Mouse (Mus musculus): ENCODE measurements at regions not wholly inside any gene's neighbourhood (a gene's known extent, or its start where the extent isn't known, plus 50 kb on each side); places are given as distances from the start of the nearest gene placed in this dataset.

DNA sequence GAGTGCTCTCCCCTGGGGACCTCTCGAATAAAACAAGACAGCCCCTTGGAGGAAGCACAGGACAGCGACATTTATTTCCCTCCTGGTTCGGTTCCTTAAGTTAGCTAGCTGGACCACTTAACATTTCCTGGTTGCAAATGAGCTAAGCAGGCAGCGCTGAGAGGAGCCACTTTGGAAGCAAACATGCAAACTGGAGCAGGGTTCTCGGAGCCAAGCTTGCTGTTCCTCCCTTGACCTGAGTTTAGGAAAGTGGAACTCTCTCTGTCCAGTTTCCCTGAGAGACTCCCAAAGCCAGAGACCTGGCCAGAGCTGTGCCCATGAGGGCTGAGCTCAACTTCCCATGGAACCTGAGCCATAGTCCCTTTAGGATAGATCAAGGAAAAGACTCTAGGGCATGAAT is 219.4 kb upstream of the Mgmt start:
- ATAC-seq = no peak
- no peaks in the 10 kb centered on the region for H3K36me3 ChIP-seq

DNA sequence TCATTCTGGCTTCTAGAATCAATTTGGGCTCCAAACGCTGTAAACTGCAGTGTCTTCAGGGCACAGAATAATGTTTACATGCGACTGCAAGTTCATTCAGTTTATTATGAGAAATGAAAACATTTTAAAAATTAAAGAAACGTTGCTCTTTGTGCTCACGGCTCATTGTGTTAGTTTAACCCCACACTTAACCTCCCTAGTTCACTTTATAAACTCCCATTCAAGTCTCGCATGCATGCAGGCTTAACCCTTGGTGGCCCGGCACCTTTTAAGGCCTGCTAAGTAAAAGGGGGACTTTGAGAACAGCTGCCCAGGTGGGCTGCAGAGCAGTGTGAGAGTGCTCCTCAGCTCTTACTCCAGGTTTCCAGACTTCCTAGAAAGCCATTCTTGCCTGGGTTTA is 218.3 kb upstream of the Mgmt start:
- H3K27me3 ChIP-seq (replicated peaks) = no peaks in the 10 kb centered on the region
- 55% methylated on average over 6 of the region's 6 CpGs for WGBS (ENCODE audit: insufficient replicate concordance)

More for the DNA sequence above, 219.4 kb upstream of the Mgmt start:
- Histone ChIP-seq H3K4me3 (no peak overlapping the region), H3K4me1 (no peaks in the 10 kb centered on the region), H3K9me3 (replicated peaks) (no peaks in the 10 kb centered on the region), H3K27ac (no peak overlapping the region), H3K9ac (no peak overlapping the region), H3K27me3 (replicated peaks) (no peaks in the 10 kb centered on the region), H3K4me2 (no peak overlapping the region)
- WGBS (ENCODE audit: insufficient replicate concordance) = 34% methylated on average over 5 of the region's 5 CpGs

DNA sequence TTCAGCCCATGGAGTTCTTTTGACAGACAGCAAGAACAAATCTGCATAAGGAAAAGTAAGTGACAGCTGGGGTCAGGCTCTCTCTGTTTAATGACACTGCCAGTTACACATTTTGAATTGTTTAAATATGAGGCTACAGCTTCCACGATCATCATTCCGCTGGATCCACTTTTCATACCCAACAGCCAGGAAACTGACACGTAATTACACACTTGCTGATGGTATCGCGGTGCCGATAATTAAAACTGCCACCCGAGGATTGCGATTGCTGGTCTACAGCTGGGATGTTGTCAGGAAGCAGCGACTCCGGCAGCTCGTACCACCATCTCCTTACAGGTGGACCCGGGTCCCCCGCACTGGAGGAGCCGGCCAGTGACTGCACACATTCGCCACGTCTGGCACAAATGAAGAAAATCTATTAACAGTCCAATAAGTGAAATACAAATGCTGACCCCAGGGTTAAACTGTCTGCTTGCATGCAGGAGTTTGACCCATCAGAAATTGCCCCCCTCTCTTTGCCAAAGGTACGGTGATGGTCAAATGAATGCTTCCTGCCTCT is 217.3 kb upstream of the Mgmt start:
- H3K4me1 ChIP-seq = no peaks in the 10 kb centered on the region
- H3K9ac ChIP-seq = no peak overlapping the region
- no peak overlapping the region for H3K27ac ChIP-seq
- no peaks in the 10 kb centered on the region for H3K9me3 ChIP-seq (replicated peaks)
- WGBS (ENCODE audit: insufficient replicate concordance) = 83% methylated on average over 17 of the region's 17 CpGs
- ATAC-seq = no peak
- H3K4me2 ChIP-seq = no peak overlapping the region
- no peak overlapping the region for H3K4me3 ChIP-seq
- no peaks in the 10 kb centered on the region for H3K27me3 ChIP-seq (replicated peaks)
- H3K36me3 ChIP-seq = no peaks in the 10 kb centered on the region

More for the DNA sequence above, 218.3 kb upstream of the Mgmt start:
- Histone ChIP-seq H3K4me2 (no peak overlapping the region), H3K27ac (no peak overlapping the region), H3K9ac (no peak overlapping the region), H3K4me3 (no peak overlapping the region), H3K9me3 (replicated peaks) (no peaks in the 10 kb centered on the region), H3K4me1 (no peaks in the 10 kb centered on the region), H3K36me3 (no peaks in the 10 kb centered on the region)
- no peak for ATAC-seq

DNA sequence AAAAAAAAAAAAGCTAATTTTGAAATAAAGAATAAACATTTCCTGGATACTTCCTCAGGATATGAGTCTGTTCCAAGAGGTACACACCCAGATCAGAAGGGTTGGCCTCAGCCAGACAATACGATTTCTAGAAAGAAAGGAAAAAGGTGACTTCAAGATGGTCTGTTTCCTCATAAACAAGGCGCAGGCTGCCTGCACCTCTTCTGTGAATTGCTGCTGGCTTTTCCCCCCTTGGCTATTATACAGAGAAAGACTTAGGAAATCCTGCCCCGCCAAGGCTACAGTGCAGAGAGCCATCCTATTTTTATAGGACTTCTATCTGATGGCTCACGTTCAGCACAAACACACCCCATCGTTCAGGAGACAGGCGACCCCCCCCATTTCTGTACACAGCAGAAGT is 204.8 kb upstream of the Mgmt start:
- peaks cover 11% of the 10 kb centered on the region; the same call in 1 of the 2 replicates for H3K27me3 ChIP-seq (replicated peaks)
- no peak overlapping the region for H3K4me3 ChIP-seq
- H3K4me1 ChIP-seq = no peaks in the 10 kb centered on the region
- H3K27ac ChIP-seq = no peak overlapping the region
- ATAC-seq = no peak
- H3K36me3 ChIP-seq = no peaks in the 10 kb centered on the region
- 39% methylated on average over 6 of the region's 6 CpGs for WGBS (ENCODE audit: insufficient replicate concordance)
- no peak overlapping the region for H3K4me2 ChIP-seq
- H3K9ac ChIP-seq = no peak overlapping the region
- H3K9me3 ChIP-seq (replicated peaks) = no peaks in the 10 kb centered on the region

DNA sequence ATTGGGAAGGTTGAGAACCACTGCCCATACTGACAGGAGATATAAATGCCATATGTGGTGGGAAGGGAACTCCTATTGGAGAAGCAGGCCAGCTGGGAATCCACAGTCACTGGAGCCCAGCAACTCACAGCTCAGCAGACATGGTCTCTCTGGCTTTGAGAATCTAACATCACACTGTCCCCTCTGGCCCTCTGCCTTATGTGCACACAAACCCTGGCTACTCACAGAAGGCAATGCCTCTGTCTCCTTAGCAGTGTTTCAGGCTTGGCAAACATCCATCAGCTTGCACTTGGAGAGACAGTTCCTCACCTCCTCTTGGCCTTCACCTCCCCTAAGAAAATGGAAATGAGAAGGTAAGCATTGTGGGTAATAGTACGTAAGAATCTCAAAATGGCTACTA is 188.2 kb upstream of the Mgmt start:
- H3K4me1 ChIP-seq = no peaks in the 10 kb centered on the region
- no peaks in the 10 kb centered on the region for H3K36me3 ChIP-seq
- ATAC-seq = no peak
- H3K27ac ChIP-seq = no peak overlapping the region
- H3K9me3 ChIP-seq (replicated peaks) = no peaks in the 10 kb centered on the region
- H3K27me3 ChIP-seq (replicated peaks) = no peaks in the 10 kb centered on the region
- no peak overlapping the region for H3K4me3 ChIP-seq
- H3K4me2 ChIP-seq = no peak overlapping the region
- no peak overlapping the region for H3K9ac ChIP-seq
- WGBS (ENCODE audit: insufficient replicate concordance) = 74% methylated on average over 1 of the region's 1 CpGs

DNA sequence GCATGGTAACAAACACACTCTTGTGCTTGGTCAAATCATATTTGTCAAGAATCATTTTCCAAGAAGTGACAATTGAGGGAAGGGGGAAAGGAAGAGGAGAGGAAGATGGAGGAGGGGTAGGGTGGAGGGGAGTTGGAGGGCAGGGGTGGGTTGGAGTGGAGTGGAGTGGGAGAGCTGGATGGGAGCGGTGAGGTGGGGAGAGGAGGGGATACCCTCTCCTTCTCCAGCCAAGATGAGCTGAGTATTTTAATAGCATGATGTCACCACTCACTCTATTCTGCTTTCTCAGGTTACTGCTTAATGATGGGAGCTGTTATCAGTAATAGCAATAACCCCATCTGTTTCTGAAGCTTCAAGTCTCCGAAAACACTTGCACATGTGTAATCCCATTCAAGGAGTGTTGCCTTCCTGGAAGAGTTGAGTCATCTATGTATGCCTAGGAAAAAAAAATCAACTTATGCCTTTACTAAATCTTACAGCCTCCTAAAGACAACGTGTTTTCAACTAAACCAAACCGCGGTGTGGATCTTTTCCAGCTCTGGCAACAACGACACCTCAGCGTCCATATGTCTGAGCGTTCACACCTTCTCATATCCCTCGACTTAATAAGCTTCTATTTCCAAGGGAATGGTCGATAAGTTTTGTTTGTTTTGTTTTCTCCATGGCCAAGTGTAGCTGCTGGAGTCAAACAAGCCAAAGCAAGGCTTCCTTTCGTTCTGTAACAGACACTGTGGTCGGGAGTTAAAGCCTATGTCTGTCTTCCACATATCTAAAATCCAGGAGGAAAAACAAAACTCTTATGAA is 187.0 kb upstream of the Mgmt start:
- Histone ChIP-seq H3K9ac (no peak overlapping the region), H3K27me3 (replicated peaks) (no peaks in the 10 kb centered on the region), H3K4me3 (no peak overlapping the region), H3K4me1 (no peaks in the 10 kb centered on the region), H3K9me3 (replicated peaks) (no peaks in the 10 kb centered on the region), H3K27ac (no peak overlapping the region), H3K36me3 (no peaks in the 10 kb centered on the region), H3K4me2 (no peak overlapping the region)
- ATAC-seq = no peak
- 64% methylated on average over 12 of the region's 12 CpGs for WGBS (ENCODE audit: insufficient replicate concordance)

DNA sequence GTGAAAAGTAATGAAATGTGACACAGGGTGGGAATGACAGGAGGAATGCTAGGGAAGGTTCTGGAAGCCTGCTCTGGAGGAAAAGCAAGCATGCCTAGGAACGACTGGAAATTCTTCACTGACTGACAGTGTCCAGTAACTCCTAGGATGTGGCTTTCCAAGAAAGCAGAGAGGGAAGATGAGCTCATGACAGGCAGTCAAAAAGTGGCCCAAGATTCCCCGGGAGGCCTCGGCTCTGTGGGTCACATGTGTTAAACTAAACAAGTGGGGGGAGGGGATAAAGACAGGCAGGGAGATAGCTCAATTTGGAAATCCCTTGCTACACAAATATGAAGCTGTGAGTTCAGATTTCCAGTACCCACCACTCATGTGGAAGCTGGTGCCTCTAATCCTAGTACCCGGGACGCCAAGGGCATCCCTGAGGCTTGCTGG is 186.4 kb upstream of the Mgmt start:
- no peak overlapping the region for H3K9ac ChIP-seq
- H3K9me3 ChIP-seq (replicated peaks) = no peaks in the 10 kb centered on the region
- no peaks in the 10 kb centered on the region for H3K27me3 ChIP-seq (replicated peaks)
- 51% methylated on average over 5 of the region's 5 CpGs for WGBS (ENCODE audit: insufficient replicate concordance)
- H3K4me3 ChIP-seq = no peak overlapping the region
- no peaks in the 10 kb centered on the region for H3K4me1 ChIP-seq
- H3K4me2 ChIP-seq = no peak overlapping the region
- H3K36me3 ChIP-seq = no peaks in the 10 kb centered on the region
- no peak for ATAC-seq
- H3K27ac ChIP-seq = no peak overlapping the region

DNA sequence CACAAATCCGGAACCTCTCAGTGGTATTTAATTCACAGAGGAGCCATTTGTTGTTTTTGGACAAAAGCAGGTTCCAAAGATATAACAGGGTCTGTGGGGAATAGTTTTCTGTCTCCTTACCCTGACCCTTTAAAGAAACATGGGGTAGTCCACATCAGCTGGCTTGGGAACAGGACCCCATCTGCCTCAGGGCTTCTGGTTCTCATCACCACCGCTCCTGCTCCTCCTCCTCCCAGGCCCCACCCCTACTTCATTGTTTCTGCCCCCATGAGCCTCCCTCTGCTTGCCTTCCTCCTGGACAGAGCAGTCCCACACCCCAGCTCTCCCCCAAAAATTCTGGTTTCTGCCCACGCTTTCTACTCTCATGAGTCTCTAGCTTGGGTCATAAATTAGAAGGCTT is 183.8 kb upstream of the Mgmt start:
- H3K4me1 ChIP-seq = no peaks in the 10 kb centered on the region
- H3K27me3 ChIP-seq (replicated peaks) = no peaks in the 10 kb centered on the region
- no peak overlapping the region for H3K27ac ChIP-seq
- ATAC-seq = no peak
- H3K9me3 ChIP-seq (replicated peaks) = no peaks in the 10 kb centered on the region
- 47% methylated on average over 3 of the region's 3 CpGs for WGBS (ENCODE audit: insufficient replicate concordance)
- H3K9ac ChIP-seq = no peak overlapping the region
- H3K36me3 ChIP-seq = no peaks in the 10 kb centered on the region
- H3K4me3 ChIP-seq = no peak overlapping the region
- no peak overlapping the region for H3K4me2 ChIP-seq

DNA sequence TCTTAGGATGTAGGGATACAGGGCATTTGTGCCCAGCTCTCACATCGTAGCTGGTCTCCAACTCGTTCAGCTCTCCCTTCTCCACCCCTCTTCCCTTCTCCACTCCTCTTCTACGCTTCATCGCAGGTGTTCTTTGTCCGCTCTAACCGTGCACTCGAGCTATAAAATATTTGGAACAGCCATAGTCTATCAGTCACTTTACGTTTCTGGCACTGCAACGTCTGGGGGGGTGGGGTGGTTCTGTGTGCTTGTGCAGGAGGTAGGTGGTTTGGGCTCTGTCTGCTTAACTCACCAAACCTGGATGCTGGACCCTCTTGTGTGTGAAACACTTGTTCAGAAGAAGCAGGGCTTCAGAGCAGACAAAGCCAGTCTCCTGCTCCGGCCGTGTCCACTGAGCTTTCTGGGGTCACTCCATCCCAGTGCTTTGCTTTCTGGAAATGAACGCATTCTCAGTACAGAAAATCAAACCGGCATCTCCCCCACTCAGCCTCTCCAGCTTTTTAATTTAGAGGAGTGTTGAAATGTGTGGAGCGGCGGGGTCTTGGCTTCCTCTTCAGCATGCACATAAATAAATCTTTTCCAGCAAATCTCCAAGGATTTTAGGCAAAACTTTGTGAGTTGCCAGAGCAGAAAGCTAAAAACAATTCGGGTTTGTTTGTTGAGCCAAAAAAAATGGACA is 181.3 kb upstream of the Mgmt start:
- Histone ChIP-seq H3K9ac (no peak overlapping the region), H3K4me1 (no peaks in the 10 kb centered on the region), H3K9me3 (replicated peaks) (no peaks in the 10 kb centered on the region), H3K4me2 (no peak overlapping the region), H3K27ac (no peak overlapping the region), H3K27me3 (replicated peaks) (no peaks in the 10 kb centered on the region), H3K4me3 (no peak overlapping the region), H3K36me3 (no peaks in the 10 kb centered on the region)
- 76% methylated on average over 16 of the region's 16 CpGs for WGBS (ENCODE audit: insufficient replicate concordance)
- no peak for ATAC-seq

DNA sequence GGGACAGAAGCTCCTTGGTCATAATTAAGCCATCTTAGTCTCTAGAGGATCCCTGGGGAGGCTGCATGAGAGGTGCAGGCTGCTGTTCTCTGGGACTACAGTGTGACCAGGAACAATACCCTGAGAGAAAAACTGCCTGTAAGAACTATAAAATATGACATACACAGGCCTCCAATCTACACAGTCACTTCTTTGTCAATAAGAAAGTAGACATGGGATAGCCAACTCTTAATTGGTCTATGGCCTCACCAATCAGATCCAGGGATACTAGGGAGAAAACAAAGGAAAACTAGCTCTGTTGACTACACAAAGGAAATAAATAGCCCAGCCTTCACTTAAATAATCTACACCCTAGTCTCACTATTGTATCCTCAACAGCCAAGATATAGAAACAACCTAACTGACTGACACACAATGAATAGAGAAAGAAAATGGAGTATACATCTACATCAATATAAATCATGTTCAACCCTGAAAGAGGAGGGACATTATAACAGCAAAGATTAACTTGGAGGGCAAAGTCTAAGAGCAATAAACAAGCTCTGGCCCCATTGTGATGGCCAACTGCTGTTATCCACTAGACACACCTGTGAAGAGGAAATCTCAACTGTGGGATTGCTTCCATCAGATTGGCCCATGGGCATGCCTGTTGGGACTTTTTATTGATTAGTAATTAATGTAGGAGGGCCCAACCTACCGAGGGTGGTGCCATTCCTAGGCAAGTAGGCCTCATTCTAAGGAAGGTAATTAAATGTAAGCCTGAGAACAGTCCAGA is 166.6 kb upstream of the Mgmt start:
- no peak for ATAC-seq
- no peaks in the 10 kb centered on the region for H3K4me1 ChIP-seq
- H3K9me3 ChIP-seq (replicated peaks) = no peaks in the 10 kb centered on the region
- no peak overlapping the region for H3K4me3 ChIP-seq
- H3K4me2 ChIP-seq = no peak overlapping the region
- H3K36me3 ChIP-seq = no peaks in the 10 kb centered on the region
- no peak overlapping the region for H3K27ac ChIP-seq
- no peak overlapping the region for H3K9ac ChIP-seq
- H3K27me3 ChIP-seq (replicated peaks) = no peaks in the 10 kb centered on the region
- whole genome bisulfite sequencing (ENCODE audit: insufficient replicate concordance) = 42% methylated on average over 1 of the region's 1 CpGs

DNA sequence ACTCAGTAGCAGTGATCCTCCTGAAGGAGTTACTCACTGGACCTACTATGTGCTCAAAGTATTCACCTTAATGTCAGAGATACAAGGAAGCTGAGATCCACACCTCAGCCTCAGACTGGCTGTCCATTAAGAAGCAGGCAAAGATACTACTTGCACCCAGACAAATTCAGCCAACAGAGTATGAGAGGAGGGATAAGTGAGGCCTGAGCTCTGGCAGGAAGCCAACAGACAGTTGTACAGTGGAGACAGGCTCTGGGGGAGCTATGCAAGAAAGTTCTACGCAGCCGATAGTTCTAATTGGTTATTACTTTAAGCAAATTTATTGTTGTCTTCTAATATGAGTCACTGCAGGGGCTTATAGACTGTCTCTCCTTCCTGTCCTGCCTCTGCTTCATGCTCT is 152.2 kb upstream of the Mgmt start:
- H3K36me3 ChIP-seq = no peaks in the 10 kb centered on the region
- WGBS (ENCODE audit: insufficient replicate concordance) = 71% methylated on average over 2 of the region's 2 CpGs
- H3K27me3 ChIP-seq (replicated peaks) = no peaks in the 10 kb centered on the region
- no peak overlapping the region for H3K9ac ChIP-seq
- ATAC-seq = no peak
- no peaks in the 10 kb centered on the region for H3K9me3 ChIP-seq (replicated peaks)
- no peak overlapping the region for H3K27ac ChIP-seq
- no peaks in the 10 kb centered on the region for H3K4me1 ChIP-seq
- no peak overlapping the region for H3K4me3 ChIP-seq
- H3K4me2 ChIP-seq = no peak overlapping the region

DNA sequence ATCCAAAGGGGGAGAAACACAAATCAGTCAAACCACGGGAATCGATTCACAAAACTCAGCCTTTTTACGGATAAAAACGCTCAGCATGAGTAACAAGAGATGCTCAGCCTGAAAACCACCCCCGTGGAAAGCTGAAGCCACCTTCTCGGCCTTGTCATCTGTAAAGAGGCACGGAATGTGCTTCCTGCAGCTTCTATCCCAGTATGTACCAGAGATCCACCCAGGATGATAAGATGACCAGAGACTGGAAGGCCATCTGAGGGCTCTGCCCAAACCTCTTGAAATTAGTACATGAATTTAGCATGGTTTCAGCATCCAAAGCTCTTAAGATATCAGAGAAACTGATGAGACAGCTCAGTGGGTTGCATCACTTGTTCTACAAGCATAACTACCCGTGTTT is 149.0 kb upstream of the Mgmt start:
- Histone ChIP-seq H3K36me3 (no peaks in the 10 kb centered on the region), H3K27ac (no peak overlapping the region), H3K27me3 (replicated peaks) (no peaks in the 10 kb centered on the region), H3K4me2 (no peak overlapping the region), H3K9ac (no peak overlapping the region), H3K4me1 (no peaks in the 10 kb centered on the region), H3K9me3 (replicated peaks) (no peaks in the 10 kb centered on the region), H3K4me3 (no peak overlapping the region)
- ATAC-seq = no peak
- 61% methylated on average over 8 of the region's 8 CpGs for WGBS (ENCODE audit: insufficient replicate concordance)

All from liver, embryonic 12.5 days (tissue).